12 mouse cellular contexts compared by ENCODE assay signal in the genomic region with DNA sequence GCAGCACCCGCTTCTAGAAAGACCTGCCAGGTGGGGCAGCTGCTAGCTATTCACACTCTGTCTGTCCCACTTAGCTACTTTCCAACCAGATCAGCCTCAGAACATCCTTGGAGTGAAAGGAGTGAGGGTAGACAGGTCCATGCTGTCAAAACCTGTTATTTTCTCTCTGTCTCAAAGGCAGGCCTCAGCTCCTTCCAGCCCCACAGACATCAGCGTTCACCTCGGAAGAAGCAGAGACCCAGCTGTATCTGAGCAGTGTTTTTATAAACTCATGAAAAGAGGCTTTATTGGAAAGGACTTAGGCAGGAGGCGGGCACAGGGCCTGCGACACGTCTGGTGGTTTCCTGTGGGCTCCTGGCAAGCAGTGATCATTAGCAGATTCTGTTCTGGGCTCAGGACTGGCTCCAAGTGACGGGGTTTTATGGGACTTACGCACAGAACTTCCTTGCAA. TPM values are rescaled to one million over a fixed set of nuclear protein-coding genes. Genes with fewer than 3 reads are reported as not detected.
A peak's percentile ranks its signal among the peaks of the same experiment; 100 is the strongest.
DNase-seq lines count a peak whose midpoint lies in the region; ATAC-seq and TF ChIP-seq lines count a peak whose summit lies in the region.
"Had no signal": no experiment of that assay in that cellular context is flagged by ENCODE, and none has a peak within 500 bp of the region (broad histone marks: within the 10 kb centered on the region; RNA-seq: fewer than 3 reads in every experiment).

No protein-coding gene starts in this region.

- H3K4me3 ChIP-seq in hindbrain, embryonic 15.5 days = no peak overlapping the region
- H3K4me3 ChIP-seq in hindbrain, embryonic 12.5 days = no peak overlapping the region
- no peak overlapping the region for H3K4me3 ChIP-seq in layer of hippocampus, adult 2 months
- H3K4me3 ChIP-seq in stomach, postnatal 0 days (ENCODE audit: low read depth, low read length) = no peak overlapping the region
- H3K4me3 ChIP-seq: liver, embryonic 12.5 days; midbrain, embryonic 12.5 days had no signal

- no peak overlapping the region for H3K9ac ChIP-seq in hindbrain, embryonic 15.5 days
- no peak overlapping the region for H3K9ac ChIP-seq in hindbrain, embryonic 12.5 days
- no peak overlapping the region for H3K9ac ChIP-seq in stomach, postnatal 0 days (ENCODE audit: low read length)
- H3K9ac ChIP-seq: liver, embryonic 12.5 days; midbrain, embryonic 12.5 days had no signal

- peak; percentile 37 for DNase-seq in right cerebral cortex, adult 18-20 months
- no peak for DNase-seq in right cerebral cortex, postnatal 4 days
- DNase-seq in layer of hippocampus, adult 2 months (ENCODE audit: low spot score in 2 of 2) = no peak
- DNase-seq in stomach, postnatal 0 days (ENCODE audit: low spot score) = peak; percentile 16
- no peak for DNase-seq in thymus, postnatal 10 days (ENCODE audit: low spot score in 2 of 2)
- DNase-seq: thymus, adult 18-20 months had no signal

- H3K9me3 ChIP-seq in hindbrain, embryonic 15.5 days = no peaks in the 10 kb centered on the region
- no peaks in the 10 kb centered on the region for H3K9me3 ChIP-seq in hindbrain, embryonic 12.5 days (replicated peaks)
- no peaks in the 10 kb centered on the region for H3K9me3 ChIP-seq in stomach, postnatal 0 days (ENCODE audit: control insufficient read depth, low read length)
- H3K9me3 ChIP-seq: liver, embryonic 12.5 days; midbrain, embryonic 12.5 days had no signal

- TF ChIP-seq EP300 in stomach, postnatal 0 days (optimal IDR thresholded peaks at IDR 0.05) = no peak

- H3K4me1 ChIP-seq in hindbrain, embryonic 15.5 days (replicated peaks) = no peaks in the 10 kb centered on the region
- H3K4me1 ChIP-seq in hindbrain, embryonic 12.5 days = no peaks in the 10 kb centered on the region; the same call in 1 of the 2 replicates
- no peaks in the 10 kb centered on the region for H3K4me1 ChIP-seq in stomach, postnatal 0 days (replicated peaks; ENCODE audit: control insufficient read depth, insufficient read depth)
- H3K4me1 ChIP-seq: midbrain, embryonic 12.5 days had no signal

- no peaks in the 10 kb centered on the region for H3K36me3 ChIP-seq in hindbrain, embryonic 15.5 days
- H3K36me3 ChIP-seq in hindbrain, embryonic 12.5 days = no peaks in the 10 kb centered on the region
- no peaks in the 10 kb centered on the region for H3K36me3 ChIP-seq in stomach, postnatal 0 days (ENCODE audit: control insufficient read depth, insufficient read depth, low read length)
- H3K36me3 ChIP-seq: liver, embryonic 12.5 days; midbrain, embryonic 12.5 days had no signal

- no peak for TF ChIP-seq CTCF in layer of hippocampus, adult 2 months (conservative IDR thresholded peaks at IDR 0.05)
- no peak for TF ChIP-seq CTCF in stomach, postnatal 0 days (IDR thresholded peaks at IDR 0.05; ENCODE audit: low read depth)

- no peaks in the 10 kb centered on the region for H3K27me3 ChIP-seq in hindbrain, embryonic 15.5 days
- H3K27me3 ChIP-seq in hindbrain, embryonic 12.5 days = no peaks in the 10 kb centered on the region
- no peaks in the 10 kb centered on the region for H3K27me3 ChIP-seq in stomach, postnatal 0 days (ENCODE audit: control insufficient read depth, insufficient read depth, low read length)
- H3K27me3 ChIP-seq: liver, embryonic 12.5 days; midbrain, embryonic 12.5 days had no signal

- 55% methylated on average over 8 of the region's 8 CpGs for WGBS in hindbrain, embryonic 15.5 days
- WGBS in hindbrain, embryonic 12.5 days = 71% methylated on average over 8 of the region's 8 CpGs
- WGBS in stomach, postnatal 0 days = 34% methylated on average over 8 of the region's 8 CpGs

- no peak overlapping the region for H3K27ac ChIP-seq in hindbrain, embryonic 15.5 days (replicated peaks)
- H3K27ac ChIP-seq in hindbrain, embryonic 12.5 days = no peak overlapping the region
- peak overlapping the region; percentile 8; the same call in 1 of the 2 replicates for H3K27ac ChIP-seq in layer of hippocampus, adult 2 months
- no peak overlapping the region; the same call in 1 of the 2 replicates for H3K27ac ChIP-seq in stomach, postnatal 0 days (replicated peaks)
- H3K27ac ChIP-seq: kidney, postnatal 0 days; liver, embryonic 12.5 days; midbrain, embryonic 12.5 days had no signal

- ATAC-seq in hindbrain, embryonic 15.5 days (ENCODE audit: low FRiP score, low read depth) = peak; percentile 61
- no peak for ATAC-seq in hindbrain, embryonic 12.5 days (ENCODE audit: low FRiP score)
- ATAC-seq in stomach, postnatal 0 days (ENCODE audit: low FRiP score, low TSS enrichment) = no peak
- ATAC-seq: activated CD4-positive, CD25-positive, alpha-beta regulatory T cell, adult 4 months; liver, embryonic 12.5 days had no signal

- no peak overlapping the region for H3K4me2 ChIP-seq in hindbrain, embryonic 15.5 days
- no peak overlapping the region for H3K4me2 ChIP-seq in hindbrain, embryonic 12.5 days (replicated peaks)
- no peak overlapping the region for H3K4me2 ChIP-seq in stomach, postnatal 0 days (replicated peaks; ENCODE audit: low read depth)
- H3K4me2 ChIP-seq: liver, embryonic 12.5 days; midbrain, embryonic 12.5 days had no signal

RNA-seq across cellular contexts. Expression of a gene that starts 9.7 kb away (rescaled TPM):
- 46.5 and 59.9 TPM in 2 replicates for polyA plus RNA-seq in hindbrain, embryonic 15.5 days (2015; fragmentation: Nextera tagmentation; extraction: Ambion mirVana)
- polyA plus RNA-seq in hindbrain, embryonic 12.5 days (2016; fragmentation: Nextera tagmentation; extraction: Ambion mirVana) = 26.6 and 31.8 TPM in 2 replicates
- total RNA-seq in layer of hippocampus, adult 2 months (2021) = 10 to 100 TPM; 26.7 to 29.0 TPM
- 103 and 106 TPM in 2 replicates for polyA plus RNA-seq in stomach, postnatal 0 days (2015; fragmentation: Nextera tagmentation; extraction: Ambion mirVana)

Comparison
In these comparisons a context has a peak if more than half of its experiments do, and no peak if none do; other contexts are left out.
1. DNase-seq: peak in right cerebral cortex, adult 18-20 months (single experiment) and stomach, postnatal 0 days (single experiment); none in right cerebral cortex, postnatal 4 days (single experiment), layer of hippocampus, adult 2 months (0 of 2) and thymus, postnatal 10 days (0 of 2).